Mouse (Mus musculus): ENCODE measurements around the gene Gabarapl2. TPM values are rescaled to one million over a fixed set of nuclear protein-coding genes. Genes with fewer than 3 reads are reported as not detected.

The Gabarapl2 gene
- polyA plus RNA-seq (2012; ENCODE audit: insufficient read depth, insufficient read length, missing spikeins) = 89.6 and 94.9 TPM in 2 replicates

- peak within 1 kb of the TSS; percentile 86 for H3K4me3 ChIP-seq (ENCODE audit: insufficient read depth, low read length)
- peak within 1 kb of the TSS; percentile 29 for H3K27ac ChIP-seq (ENCODE audit: insufficient read depth, low read depth, low read length)
- no peak for TF ChIP-seq CTCF (IDR thresholded peaks at IDR 0.05; ENCODE audit: low read depth, low read length)
- no peak for TF ChIP-seq POLR2A (IDR thresholded peaks at IDR 0.05; ENCODE audit: borderline replicate concordance, low read depth, low read length)
- H3K4me1 ChIP-seq (ENCODE audit: control insufficient read depth, insufficient read depth, low read length) = peaks cover 28% of the 10 kb centered on the region
These were observed at the start of gene Gabarapl2 for GRCm38 (mm10) chr8:111940171-111941100. Gene Gabarapl2, plus strand, starts transcription at chr8:111940703.

DNA sequence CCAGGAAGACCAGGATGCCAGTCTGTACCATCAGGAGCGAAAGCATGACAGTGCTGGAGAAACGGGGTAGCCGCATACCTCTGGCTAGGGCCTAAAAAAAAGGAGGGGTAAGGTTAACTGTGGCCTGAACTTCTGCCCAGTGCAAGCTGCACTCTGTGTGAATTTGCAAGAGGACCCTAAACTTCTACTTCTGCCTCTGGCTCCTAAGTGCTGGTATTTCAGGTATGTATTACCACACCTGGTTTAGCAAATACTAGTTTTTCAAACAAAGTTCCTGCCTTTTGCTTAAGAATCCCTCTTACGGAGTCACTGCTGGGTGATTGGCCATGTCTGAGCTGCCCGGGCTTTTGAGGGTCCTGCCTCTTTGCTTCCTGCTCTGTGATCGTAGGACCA, 49.6 kb upstream of the Gabarapl2 start:
- Histone ChIP-seq H3K4me3 (ENCODE audit: insufficient read depth, low read length) (no peak overlapping the region), H3K4me1 (ENCODE audit: control insufficient read depth, insufficient read depth, low read length) (peaks cover 2% of the 10 kb centered on the region), H3K27ac (ENCODE audit: insufficient read depth, low read depth, low read length) (no peak overlapping the region)
- no peak for TF ChIP-seq CTCF (IDR thresholded peaks at IDR 0.05; ENCODE audit: low read depth, low read length)
- TF ChIP-seq POLR2A (IDR thresholded peaks at IDR 0.05; ENCODE audit: borderline replicate concordance, low read depth, low read length) = no peak

DNA sequence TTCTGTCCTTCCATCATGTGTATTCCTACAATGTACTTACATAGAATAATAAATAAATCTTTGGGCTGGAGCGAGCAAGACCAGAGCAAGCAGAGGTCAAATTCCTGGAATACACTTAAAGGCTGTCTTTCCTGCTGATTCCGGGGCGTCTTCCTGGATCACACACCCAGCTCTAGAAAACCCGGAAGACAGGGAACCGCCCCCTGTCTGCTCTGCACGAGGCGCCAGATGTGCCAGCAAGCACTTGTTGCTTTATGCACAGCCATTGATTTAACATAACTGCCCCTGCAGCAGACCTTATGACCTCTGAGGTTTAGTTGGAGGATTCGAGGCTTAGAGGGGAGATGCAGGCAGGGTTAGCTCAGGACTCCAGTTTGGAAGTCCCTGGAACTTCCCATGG, 48.5 kb upstream of the Gabarapl2 start:
- no peak for TF ChIP-seq POLR2A (IDR thresholded peaks at IDR 0.05; ENCODE audit: borderline replicate concordance, low read depth, low read length)
- TF ChIP-seq CTCF (IDR thresholded peaks at IDR 0.05; ENCODE audit: low read depth, low read length) = no peak
- Histone ChIP-seq H3K4me1 (ENCODE audit: control insufficient read depth, insufficient read depth, low read length) (peaks cover 2% of the 10 kb centered on the region), H3K4me3 (ENCODE audit: insufficient read depth, low read length) (no peak overlapping the region), H3K27ac (ENCODE audit: insufficient read depth, low read depth, low read length) (no peak overlapping the region)

GRCm38 (mm10) chr8:111892615-111893014, 47.9 kb upstream of the Gabarapl2 start:
- Histone ChIP-seq H3K27ac (ENCODE audit: insufficient read depth, low read depth, low read length) (no peak overlapping the region), H3K4me3 (ENCODE audit: insufficient read depth, low read length) (no peak overlapping the region)
- no peak for TF ChIP-seq CTCF (IDR thresholded peaks at IDR 0.05; ENCODE audit: low read depth, low read length)
- TF ChIP-seq POLR2A (IDR thresholded peaks at IDR 0.05; ENCODE audit: borderline replicate concordance, low read depth, low read length) = no peak

DNA sequence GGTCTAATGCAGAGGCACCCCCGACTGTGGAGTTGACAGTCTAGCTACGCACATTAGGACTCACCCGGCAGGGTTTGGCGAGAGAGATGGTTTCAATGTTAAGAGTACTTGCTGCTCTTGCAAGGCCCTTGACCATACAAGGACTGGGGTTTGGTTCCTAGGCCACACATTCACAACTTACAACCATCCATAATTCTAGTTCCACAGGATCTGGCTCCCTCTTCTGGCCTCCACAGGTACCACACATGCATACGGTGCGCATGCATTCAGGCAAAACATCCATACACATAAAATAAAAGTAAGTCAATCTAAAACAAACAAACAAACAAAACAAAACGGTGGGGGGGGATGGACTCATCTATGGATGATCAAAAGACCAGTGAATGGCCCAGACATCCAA, 45.5 kb upstream of the Gabarapl2 start:
- 0 out of 2 replicates have a peak, but pooled peaks have one; percentile 11 for TF ChIP-seq CTCF (IDR thresholded peaks at IDR 0.05; ENCODE audit: low read depth, low read length)
- TF ChIP-seq POLR2A (IDR thresholded peaks at IDR 0.05; ENCODE audit: borderline replicate concordance, low read depth, low read length) = no peak
- H3K4me3 ChIP-seq (ENCODE audit: insufficient read depth, low read length) = no peak overlapping the region

More at GRCm38 (mm10) chr8:111892615-111893014, 47.9 kb upstream of the Gabarapl2 start:
- peaks cover 2% of the 10 kb centered on the region for H3K4me1 ChIP-seq (ENCODE audit: control insufficient read depth, insufficient read depth, low read length)

DNA sequence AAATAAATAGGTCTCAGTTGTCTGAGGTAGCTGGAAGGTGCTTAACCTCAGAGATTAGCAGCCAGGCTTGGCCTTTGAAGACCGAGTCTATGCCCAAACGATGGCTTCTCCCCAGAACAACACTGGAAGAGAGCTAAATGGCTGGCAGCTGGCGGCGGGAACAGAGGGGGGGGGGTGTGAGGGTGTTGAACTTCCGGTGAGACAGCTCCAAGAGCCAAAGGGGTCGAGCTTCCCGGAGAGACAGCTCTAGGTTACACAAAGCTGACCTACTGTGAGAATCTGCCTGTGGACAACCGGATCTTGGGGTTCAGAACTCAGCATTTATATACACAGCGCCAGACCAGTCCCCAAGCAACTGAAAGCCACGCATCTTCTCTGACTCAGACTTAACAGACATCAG, 41.9 kb upstream of the Gabarapl2 start:
- Histone ChIP-seq H3K4me3 (ENCODE audit: insufficient read depth, low read length) (no peak overlapping the region), H3K4me1 (ENCODE audit: control insufficient read depth, insufficient read depth, low read length) (no peaks in the 10 kb centered on the region), H3K27ac (ENCODE audit: insufficient read depth, low read depth, low read length) (no peak overlapping the region)
- no peak for TF ChIP-seq CTCF (IDR thresholded peaks at IDR 0.05; ENCODE audit: low read depth, low read length)
- TF ChIP-seq POLR2A (IDR thresholded peaks at IDR 0.05; ENCODE audit: borderline replicate concordance, low read depth, low read length) = no peak

More for the DNA sequence above, 45.5 kb upstream of the Gabarapl2 start:
- peaks cover 2% of the 10 kb centered on the region for H3K4me1 ChIP-seq (ENCODE audit: control insufficient read depth, insufficient read depth, low read length)
- H3K27ac ChIP-seq (ENCODE audit: insufficient read depth, low read depth, low read length) = no peak overlapping the region

GRCm38 (mm10) chr8:111902080-111902479, 38.4 kb upstream of the Gabarapl2 start:
- no peaks in the 10 kb centered on the region for H3K4me1 ChIP-seq (ENCODE audit: control insufficient read depth, insufficient read depth, low read length)
- H3K4me3 ChIP-seq (ENCODE audit: insufficient read depth, low read length) = no peak overlapping the region
- H3K27ac ChIP-seq (ENCODE audit: insufficient read depth, low read depth, low read length) = no peak overlapping the region
- TF ChIP-seq CTCF (IDR thresholded peaks at IDR 0.05; ENCODE audit: low read depth, low read length) = no peak
- no peak for TF ChIP-seq POLR2A (IDR thresholded peaks at IDR 0.05; ENCODE audit: borderline replicate concordance, low read depth, low read length)

- no peak overlapping the region for H3K27ac ChIP-seq (ENCODE audit: insufficient read depth, low read depth, low read length)
- H3K4me1 ChIP-seq (ENCODE audit: control insufficient read depth, insufficient read depth, low read length) = no peaks in the 10 kb centered on the region
- TF ChIP-seq CTCF (IDR thresholded peaks at IDR 0.05; ENCODE audit: low read depth, low read length) (no peak), POLR2A (IDR thresholded peaks at IDR 0.05; ENCODE audit: borderline replicate concordance, low read depth, low read length) (no peak)
- no peak overlapping the region for H3K4me3 ChIP-seq (ENCODE audit: insufficient read depth, low read length)
These were observed 34.9 kb upstream of the Gabarapl2 start for GRCm38 (mm10) chr8:111905500-111906121.

DNA sequence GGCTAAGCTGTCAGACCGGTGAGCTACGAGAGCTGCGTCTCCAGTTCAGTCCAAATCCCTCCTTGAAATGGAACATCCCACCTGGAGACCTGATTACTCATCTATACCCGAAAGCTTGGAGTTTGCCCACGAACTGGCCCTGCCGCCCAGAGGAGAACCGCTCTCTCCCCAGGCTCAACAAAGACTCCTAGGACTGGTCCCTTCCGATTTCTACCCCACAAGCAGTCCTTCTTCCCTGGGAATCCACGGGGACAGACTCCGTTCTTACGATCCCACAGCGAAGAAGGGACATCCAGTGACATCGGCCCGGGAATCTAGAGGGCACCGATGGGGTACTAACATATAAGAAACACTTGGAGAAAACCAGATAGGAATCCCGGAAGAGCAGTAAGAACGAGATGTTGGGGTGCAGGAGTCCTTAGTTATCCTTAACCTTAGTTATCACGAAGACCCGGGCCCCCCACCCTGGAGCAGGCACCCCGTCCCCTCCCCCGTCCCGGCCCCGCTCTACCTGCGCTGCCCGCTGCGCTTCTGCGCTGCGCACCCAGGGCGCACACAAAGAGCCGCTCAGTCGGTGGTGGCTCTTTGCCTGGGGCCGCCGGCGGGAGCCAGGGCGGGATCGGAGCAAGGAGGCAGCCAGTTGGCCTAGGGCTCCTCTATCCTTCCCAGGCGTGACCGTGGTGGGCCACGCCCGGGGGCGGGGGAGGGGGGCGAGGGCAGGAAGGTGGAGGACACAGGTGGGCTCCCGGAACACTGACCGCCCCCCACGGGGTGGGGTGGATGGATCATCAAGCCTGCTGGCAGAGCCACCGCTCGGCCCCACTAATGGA, 30.7 kb upstream of the Gabarapl2 start, which contains the start of gene Chst5:
Gene Chst5 (minus strand): TSS at position 827 of the 830 bp plus-strand sequence.
- H3K4me3 ChIP-seq (ENCODE audit: insufficient read depth, low read length) = no peak within 1 kb of the TSS
- no peak for TF ChIP-seq CTCF (IDR thresholded peaks at IDR 0.05; ENCODE audit: low read depth, low read length)
- no peak for TF ChIP-seq POLR2A (IDR thresholded peaks at IDR 0.05; ENCODE audit: borderline replicate concordance, low read depth, low read length)

More for the DNA sequence above, 30.7 kb upstream of the Gabarapl2 start, which contains the start of gene Chst5:
- Histone ChIP-seq H3K4me1 (ENCODE audit: control insufficient read depth, insufficient read depth, low read length) (no peaks in the 10 kb centered on the region), H3K27ac (ENCODE audit: insufficient read depth, low read depth, low read length) (no peak within 1 kb of the TSS)
